Mouse (Mus musculus): ENCODE data around the gene Otop1. TPM values are rescaled to one million over a fixed set of nuclear protein-coding genes. Genes with fewer than 3 reads are reported as not detected.

Otop1 gene
- polyA plus RNA-seq, 1 experiment from 2014 or later, result not detected

Other genes with a start within 250 kb of the Otop1 start
- 36.6 and 37.2 TPM in 2 replicates for gene Stx18, start 237.2 kb upstream of the Otop1 start, polyA plus RNA-seq (2015; fragmentation: Nextera tagmentation; extraction: Ambion mirVana)
- 1,162 and 1,219 TPM in 2 replicates for gene Nsg1, start 116.1 kb upstream of the Otop1 start, polyA plus RNA-seq (2015; fragmentation: Nextera tagmentation; extraction: Ambion mirVana)
- 25.7 and 26.4 TPM in 2 replicates for gene Zbtb49, start 55.5 kb upstream of the Otop1 start, polyA plus RNA-seq (2015; fragmentation: Nextera tagmentation; extraction: Ambion mirVana)
- 53.7 and 58.0 TPM in 2 replicates for gene Lyar, start 55.5 kb upstream of the Otop1 start, polyA plus RNA-seq (2015; fragmentation: Nextera tagmentation; extraction: Ambion mirVana)
- 94.0 and 95.0 TPM in 2 replicates for gene Tmem128, start 15.8 kb upstream of the Otop1 start, polyA plus RNA-seq (2015; fragmentation: Nextera tagmentation; extraction: Ambion mirVana)
- 0.33 and 0.34 TPM in 2 replicates for gene Drd5, start 43.4 kb downstream of the Otop1 start, polyA plus RNA-seq (2015; fragmentation: Nextera tagmentation; extraction: Ambion mirVana)
- 0.15 and 0.49 TPM in 2 replicates for gene Slc2a9, start 227.2 kb downstream of the Otop1 start, polyA plus RNA-seq (2015; fragmentation: Nextera tagmentation; extraction: Ambion mirVana)

Measured in forebrain, embryonic 15.5 days (tissue).